Mouse (Mus musculus) brain, embryonic 14.5 days (tissue): Measurements from ENCODE around the gene Helz2. TPM values are rescaled to one million over a fixed set of nuclear protein-coding genes. Genes with fewer than 3 reads are reported as not detected.

Experiments used
- DNase-seq: peaks from one replicate; pipeline ENCODE4 v3.0.0-alpha.2; 2011; ENCODE audit warnings: low read depth
- CTCF ChIP-seq: fragments of 200-500 bp; IDR thresholded peaks from 2 replicates; pipeline ENCODE4 v1.5.1; 2012; ENCODE audit warnings: inconsistent platforms, mild to moderate bottlenecking, moderate library complexity, borderline replicate concordance; ENCODE audit not compliant: insufficient read depth, insufficient read length; ENCODE audit errors: extremely low read depth
- POLR2A ChIP-seq: fragments of 200-500 bp; IDR thresholded peaks from 2 replicates; pipeline ENCODE4 v1.6.1; 2012; ENCODE audit warnings: mild to moderate bottlenecking, inconsistent platforms, borderline replicate concordance; ENCODE audit not compliant: poor library complexity, insufficient read depth, insufficient read length, severe bottlenecking; ENCODE audit errors: extremely low read depth
- polyA plus RNA-seq: library from polyadenylated mRNA; depleted of rRNA; stranded (reverse); fragments of >200 nt; gene quantifications from 2 replicates; pipeline ENCODE4 v1.2.3, GENCODE M21; 2012; rRNA removed

Helz2 gene
- polyA plus RNA-seq, 1 experiment, result 1.7 TPM

- TF ChIP-seq POLR2A, result peak; percentile 22; the same call in 1 of the 2 replicates
- TF ChIP-seq CTCF, result peak; percentile 34; the same call in 1 of the 2 replicates
- DNase-seq, result peak; percentile 97
These were observed 54.5 kb downstream of the Helz2 start, which contains the start of gene Ppdpf for GRCm38 (mm10) chr2:181187121-181188000. Gene Ppdpf, plus strand, starts transcription at chr2:181187247.

- no peak for TF ChIP-seq POLR2A
- TF ChIP-seq CTCF, result peak; percentile 98
- DNase-seq, result peak; percentile 97
These were observed 55.2 kb downstream of the Helz2 start for GRCm38 (mm10) chr2:181186635-181187034.

DNA sequence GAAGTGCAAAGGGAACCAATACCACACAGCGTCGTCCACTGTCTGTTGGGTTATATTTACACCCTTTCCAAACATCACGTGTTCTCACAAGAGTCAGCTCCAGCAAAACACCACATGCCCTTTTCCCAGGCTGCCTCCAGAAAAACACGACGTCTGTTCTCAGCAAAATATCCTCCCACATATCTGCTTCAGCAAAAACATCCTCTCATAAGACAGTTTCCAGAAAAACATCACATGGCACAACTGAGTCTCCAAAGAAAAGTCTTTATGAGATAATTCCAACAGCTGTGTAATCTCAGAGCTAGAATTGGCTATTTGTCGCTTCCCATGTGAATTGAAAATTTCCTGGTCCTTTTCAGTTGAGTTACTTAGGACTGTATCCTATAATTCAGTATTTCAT is 60.9 kb downstream of the Helz2 start:
- TF ChIP-seq CTCF, result no peak
- no peak for TF ChIP-seq POLR2A
- no peak for DNase-seq

DNA sequence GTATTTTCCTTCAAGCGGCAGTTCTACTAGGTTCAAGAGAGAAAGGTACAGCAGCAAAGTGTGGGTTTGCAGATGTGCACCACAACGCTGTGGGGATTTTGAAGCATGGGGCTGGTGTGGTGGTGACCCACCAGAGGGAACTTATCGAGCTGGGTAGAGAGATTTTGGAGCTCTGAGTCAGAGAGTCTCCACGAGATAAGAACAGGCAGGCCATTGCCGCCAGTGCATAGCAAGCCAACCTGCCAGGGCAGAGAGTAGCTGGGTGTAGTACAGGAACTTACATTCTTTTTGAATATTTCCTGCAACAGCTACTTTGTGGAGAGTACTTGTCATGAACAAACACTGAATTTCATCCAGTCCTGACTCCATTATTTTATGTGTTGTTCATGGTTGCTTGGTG is 63.4 kb downstream of the Helz2 start:
- TF ChIP-seq CTCF (no peak), POLR2A (no peak)
- no peak for DNase-seq

GRCm38 (mm10) chr2:181178015-181178414 is 63.8 kb downstream of the Helz2 start:
- TF ChIP-seq CTCF (no peak), POLR2A (no peak)
- no peak for DNase-seq

Other genes starting within 250 kb of the Helz2 start
- gene Chrna4, start 198.5 kb downstream of the Helz2 start, polyA plus RNA-seq, result 14.8 and 42.9 TPM in 2 replicates
- 64.8 and 105 TPM in 2 replicates for gene Kcnq2, start 106.7 kb downstream of the Helz2 start, polyA plus RNA-seq
- 85.1 and 133 TPM in 2 replicates for gene Eef1a2, start 85.0 kb downstream of the Helz2 start, polyA plus RNA-seq
- gene Ppdpf, start 54.8 kb downstream of the Helz2 start, polyA plus RNA-seq, result 252 and 381 TPM in 2 replicates
- gene Ptk6, start 39.2 kb downstream of the Helz2 start, polyA plus RNA-seq, result 0.04 and 0.05 TPM in 2 replicates
- 0.14 and 0.33 TPM in 2 replicates for gene Srms, start 28.8 kb downstream of the Helz2 start, polyA plus RNA-seq
- 0.11 and 0.14 TPM in 2 replicates for gene Fndc11, start 22.0 kb downstream of the Helz2 start, polyA plus RNA-seq
- 34.6 and 43.3 TPM in 2 replicates for gene Gmeb2, start 46.0 kb upstream of the Helz2 start, polyA plus RNA-seq
- gene Stmn3, start 72.5 kb upstream of the Helz2 start, polyA plus RNA-seq, result 774 and 800 TPM in 2 replicates
- gene Rtel1, start 77.7 kb upstream of the Helz2 start, polyA plus RNA-seq, result 88.7 and 133 TPM in 2 replicates
- 117 and 126 TPM in 2 replicates for gene Zgpat, start 122.9 kb upstream of the Helz2 start, polyA plus RNA-seq
- 92.9 and 110 TPM in 2 replicates for gene Arfrp1, start 123.4 kb upstream of the Helz2 start, polyA plus RNA-seq
- gene Lime1, start 138.1 kb upstream of the Helz2 start, polyA plus RNA-seq, result 98.7 and 147 TPM in 2 replicates
- gene Zbtb46, start 217.4 kb upstream of the Helz2 start, polyA plus RNA-seq, result 12.1 and 18.4 TPM in 2 replicates